Mouse (Mus musculus): ENCODE data around the gene Prss27.
"Not testable (repeated sequence)": the region's sequence is repeated elsewhere in the genome, so short reads cannot be mapped to it uniquely, and the experiment has no call there.

- not testable (repeated sequence) for TF ChIP-seq POU5F1 (IDR thresholded peaks at IDR 0.05; ENCODE audit: borderline replicate concordance, low read length); CTCF (conservative IDR thresholded peaks at IDR 0.05; ENCODE audit: low read length)
These were observed 48.5 kb downstream of the Prss27 start for GRCm38 (mm10) chr17:24086399-24086798.

Data from E14TG2a.4 (cell line).